Mouse (Mus musculus) urinary bladder, postnatal 14 days (tissue): ENCODE measurements around the gene Cnn2.
"Not testable (repeated sequence)": the region's sequence is repeated elsewhere in the genome, so short reads cannot be mapped to it uniquely, and the experiment has no call there.

Experiments used
- DNase-seq: peaks from one replicate; pipeline ENCODE4 v3.0.0; 2021; ENCODE audit warnings: low spot score

The Cnn2 gene

DNA sequence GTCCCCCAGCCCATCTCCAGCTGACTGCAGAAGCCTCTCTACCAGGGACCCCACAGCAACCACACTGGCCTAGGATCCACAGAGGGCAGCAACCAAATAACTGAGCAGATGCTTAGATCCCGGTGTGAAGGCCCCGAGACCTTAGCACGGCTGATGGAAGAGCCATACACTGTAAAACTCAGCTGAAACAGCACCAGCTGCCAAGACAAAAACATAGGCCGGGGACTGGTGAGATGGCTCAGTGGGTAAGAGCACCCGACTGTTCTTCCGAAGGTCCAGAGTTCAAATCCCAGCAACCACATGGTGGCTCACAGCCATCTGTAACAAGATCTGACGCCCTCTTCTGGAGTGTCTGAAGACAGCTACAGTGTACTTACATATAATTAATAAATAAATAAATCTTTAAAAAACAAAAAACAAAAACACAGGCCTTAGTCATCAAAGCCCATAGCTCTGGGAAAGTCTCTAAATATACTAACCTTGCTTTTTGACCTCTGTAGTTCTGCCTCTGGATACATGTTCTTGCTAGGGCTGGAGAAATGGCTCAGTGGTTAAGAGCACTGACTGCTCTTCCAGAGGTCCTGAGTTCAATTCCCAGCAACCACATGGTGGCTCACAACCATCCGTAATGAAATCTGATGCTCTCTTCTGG, 53.2 kb downstream of the Cnn2 start:
- DNase-seq: not testable (repeated sequence)

- no peak for DNase-seq
These were observed 55.7 kb downstream of the Cnn2 start for GRCm38 (mm10) chr10:80044087-80044486.

DNA sequence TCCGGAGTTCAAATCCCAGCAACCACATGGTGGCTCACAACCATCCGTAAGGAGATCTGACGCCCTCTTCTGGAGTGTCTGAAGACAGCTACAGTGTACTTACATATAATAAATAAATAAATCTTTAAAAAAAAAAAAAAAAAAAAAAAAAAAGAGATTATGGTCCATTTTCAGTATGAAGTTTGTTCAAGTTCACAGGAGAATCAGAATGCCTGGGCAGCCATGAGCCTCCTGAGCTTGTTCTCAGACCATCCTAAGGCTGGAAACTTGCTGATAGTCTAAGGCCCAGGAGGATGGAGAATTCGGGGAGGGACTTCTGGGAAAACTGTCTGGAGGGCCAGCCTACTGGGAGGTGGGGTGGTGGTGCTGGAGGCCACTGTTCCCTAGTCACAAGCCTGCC, 57.0 kb downstream of the Cnn2 start:
- not testable (repeated sequence) for DNase-seq
